Mouse (Mus musculus) bone marrow, adult 2 months (tissue): ENCODE measurements around the gene Ssh1.

Source experiments
- CTCF ChIP-seq: fragments of 200-500 bp; IDR thresholded peaks from 2 replicates; pipeline ENCODE4 v1.5.1; 2011; ENCODE audit warnings: low read length, control low read depth; ENCODE audit not compliant: control insufficient read depth, insufficient read depth
- POLR2A ChIP-seq: fragments of 200-500 bp; IDR thresholded peaks from 2 replicates; pipeline ENCODE4 v1.6.1; 2011; ENCODE audit warnings: low read depth, mild to moderate bottlenecking, control low read depth, low read length, borderline replicate concordance; ENCODE audit not compliant: control insufficient read depth

- TF ChIP-seq CTCF: no peak
- TF ChIP-seq POLR2A: no peak
Observed at GRCm38 (mm10) chr5:113986182-113986961, 7.3 kb downstream of the Ssh1 start.
